Mouse (Mus musculus) G1E (cell line): ENCODE data around the gene Abca3.

Experiments used
- CTCF ChIP-seq: IDR thresholded peaks from 2 replicates; pipeline ENCODE4 v1.5.1; 2012; ENCODE audit warnings: low read depth, low read length, inconsistent platforms, mixed read lengths
- GATA1 ChIP-seq: IDR thresholded peaks from 2 replicates; pipeline ENCODE4 v1.6.1; 2012; ENCODE audit warnings: borderline replicate concordance, low read length, inconsistent platforms, mixed read lengths
- TAL1 ChIP-seq: conservative IDR thresholded peaks from 2 replicates; pipeline ENCODE4 v1.6.1; 2012; ENCODE audit warnings: low read depth, low read length, inconsistent platforms, mixed read lengths

DNA sequence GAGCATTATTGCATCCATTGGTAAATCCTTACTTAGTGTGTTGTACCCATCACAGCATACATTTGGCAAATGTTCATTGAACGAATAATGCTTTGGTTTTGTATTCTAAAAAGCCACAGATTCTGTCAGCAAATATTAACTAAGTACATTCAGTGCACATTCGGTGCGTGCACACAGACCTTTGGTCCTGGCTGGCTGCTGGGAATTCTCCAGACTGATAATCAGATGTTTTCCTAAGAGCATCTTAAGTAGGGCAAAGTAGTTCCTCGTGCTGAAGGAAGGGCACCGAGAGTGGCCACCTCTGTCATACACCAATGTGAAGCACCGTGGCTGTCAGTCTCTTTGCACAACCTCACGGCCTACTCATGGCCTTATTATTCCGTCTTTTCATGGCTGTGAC is 7.3 kb downstream of the Abca3 start:
- TF ChIP-seq CTCF (no peak), TAL1 (no peak), GATA1 (no peak)
